Mouse (Mus musculus) kidney, adult 2 months (tissue): Measurements from ENCODE around the gene Tbc1d24.

ENCODE experiments used
- CTCF ChIP-seq: fragments of 200-500 bp; conservative IDR thresholded peaks from 2 replicates; pipeline ENCODE4 v1.5.1; 2011; ENCODE audit warnings: low read depth, mild to moderate bottlenecking, control low read depth, low read length, moderate library complexity, mixed read lengths; ENCODE audit not compliant: insufficient read depth, insufficient read length
- POLR2A ChIP-seq: fragments of 200-500 bp; IDR thresholded peaks from one replicate; pipeline ENCODE4 v1.6.1; 2011; ENCODE audit warnings: low read depth, low read length, control low read depth

- peak; percentile 92 for TF ChIP-seq CTCF
- TF ChIP-seq POLR2A, result no peak
Observed at GRCm38 (mm10) chr17:24173423-24173822, 31.9 kb downstream of the Tbc1d24 start.
